Mouse (Mus musculus) v-Abl transformed pro-B cells (cell line): ENCODE measurements around the gene Tead4.

ENCODE experiments used
- in situ Hi-C, 2 experiments: fragments of 400-800 bp; cut with MboI; formaldehyde crosslinking; loops; one replicate each; pipeline ENCODE4 v1.15.1; 2025; ENCODE audit not compliant: unreplicated experiment in 2 of 2

Gene Tead4

GRCm38 (mm10) chr6:128300134-128301001, at the start of gene Tead4:
Gene Tead4, minus strand, starts transcription at chr6:128300823.
- in situ Hi-C loops = loop anchor here in 1 of 2 experiments (25.0 kb wide), 1 partner anchor 763 kb away; no protein-coding TSS in a partner anchor

DNA sequence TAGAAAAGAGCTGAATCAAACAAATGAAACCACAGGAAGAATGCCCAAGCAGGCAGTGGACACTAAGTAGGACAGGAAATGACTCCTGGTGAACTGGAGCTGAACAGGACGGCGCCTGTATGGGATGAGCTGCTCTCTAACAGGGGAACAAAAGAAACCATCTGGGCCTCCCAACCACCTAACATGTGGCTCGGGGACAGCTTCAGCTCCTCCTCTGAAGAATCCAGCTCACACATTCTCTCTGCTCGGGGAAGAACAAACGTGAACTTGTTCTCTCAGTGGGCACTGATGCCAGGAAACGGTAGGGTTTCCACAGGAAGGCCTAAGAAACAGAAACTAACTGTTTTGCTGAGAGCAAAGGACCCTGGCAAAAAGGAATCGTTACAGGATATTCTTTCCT, 49.1 kb upstream of the Tead4 start:
- in situ Hi-C loops = loop anchor here in 1 of 2 experiments (25.0 kb wide), 1 partner anchor 1212 kb away; no protein-coding TSS in a partner anchor

GRCm38 (mm10) chr6:128346782-128347181, 46.2 kb upstream of the Tead4 start:
- in situ Hi-C loops = no loop called here

DNA sequence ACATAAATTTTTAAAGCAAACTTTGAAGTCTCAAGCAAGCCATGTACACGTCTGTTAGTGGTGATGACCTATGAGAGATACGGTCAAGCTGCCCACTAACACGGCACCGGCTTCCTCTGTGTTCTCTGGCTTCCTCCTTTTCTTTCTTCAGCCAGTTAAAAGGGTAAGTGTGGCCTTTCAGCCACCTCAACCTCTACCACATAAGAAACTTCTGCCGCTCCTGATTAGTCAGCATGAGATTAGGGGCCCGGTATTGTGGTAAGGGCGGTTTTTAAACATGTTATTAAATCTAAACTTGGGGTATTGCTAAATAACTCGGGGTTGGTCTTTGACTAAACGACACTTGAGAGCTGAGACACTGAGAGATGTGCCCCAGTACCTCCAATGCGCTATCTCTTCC, 45.0 kb upstream of the Tead4 start:
- in situ Hi-C loops = no loop called here

GRCm38 (mm10) chr6:128341956-128342723, 41.5 kb upstream of the Tead4 start:
- in situ Hi-C loops = no loop called here

DNA sequence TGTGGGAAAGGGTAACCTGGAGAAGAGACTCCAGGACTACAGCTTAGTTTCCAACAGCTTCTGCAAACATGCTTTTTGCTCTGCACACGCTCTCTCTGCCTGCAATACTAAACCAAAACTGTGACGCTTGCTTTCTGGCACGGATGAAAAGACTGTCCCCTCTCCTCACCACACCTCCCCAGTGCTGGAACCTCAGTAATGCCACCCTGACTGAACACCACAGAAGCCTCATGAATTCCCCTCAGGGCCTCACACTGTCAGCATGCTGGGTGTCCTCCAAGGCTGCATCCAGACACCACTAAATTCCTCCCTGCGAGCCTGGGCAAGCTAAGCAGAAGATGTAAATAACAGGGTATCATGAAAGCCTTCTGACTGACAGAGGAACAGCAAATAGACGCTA, 38.3 kb upstream of the Tead4 start:
- in situ Hi-C loops = no loop called here

DNA sequence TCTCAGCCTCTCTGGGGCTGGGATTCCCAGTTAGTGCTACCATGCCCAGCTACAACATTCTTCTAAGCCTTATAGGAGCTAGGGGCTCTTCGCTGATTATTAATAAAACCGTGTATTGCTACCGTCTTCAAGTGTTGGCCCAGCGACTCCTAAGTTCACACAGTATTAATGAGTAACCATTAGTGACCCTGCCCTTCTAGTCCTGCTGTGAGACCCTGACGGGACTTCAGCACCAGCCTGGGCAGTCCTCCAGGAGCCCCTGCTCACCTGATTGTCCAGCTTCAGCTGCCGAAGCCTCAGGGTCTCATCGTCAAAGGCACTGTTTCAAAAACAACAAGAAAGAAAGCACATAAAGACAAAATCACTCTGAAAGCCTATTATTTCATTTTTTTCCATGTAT, 36.8 kb upstream of the Tead4 start:
- in situ Hi-C loops = no loop called here

DNA sequence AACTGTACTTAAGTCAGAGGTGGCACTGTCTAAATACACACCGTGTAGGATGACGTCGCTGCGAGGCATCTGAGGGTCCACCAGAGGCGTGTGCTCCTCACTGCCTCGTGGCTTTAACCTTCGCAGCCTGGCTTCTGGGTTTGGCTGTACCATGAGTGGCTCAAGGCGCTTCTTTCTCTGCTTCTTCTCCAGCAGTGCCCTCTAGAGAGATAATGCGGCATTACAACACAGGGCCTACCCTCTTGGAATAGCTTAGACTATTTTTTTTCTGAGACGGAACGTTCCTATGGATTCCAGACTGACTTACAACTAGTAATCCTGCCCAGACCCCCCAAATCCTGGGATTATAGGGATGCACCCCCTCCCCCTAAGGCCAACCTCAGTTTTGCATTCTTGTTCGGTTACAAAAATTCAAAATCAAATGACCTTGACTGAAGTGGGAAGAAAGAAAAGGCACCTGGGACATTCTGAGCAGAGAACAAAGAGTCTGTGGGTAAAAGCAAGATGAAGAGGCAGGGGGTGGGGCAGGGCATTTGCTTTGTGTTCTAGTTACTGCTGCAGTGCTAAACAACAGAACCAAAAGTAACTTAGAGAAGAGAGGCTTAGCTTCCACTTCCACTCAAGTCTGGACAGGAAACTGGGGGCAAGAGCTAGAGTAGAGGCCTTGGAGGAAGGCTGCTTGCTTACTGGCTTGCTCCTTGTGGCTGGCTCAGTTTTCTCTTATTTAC, 33.9 kb upstream of the Tead4 start:
- in situ Hi-C loops = no loop called here

GRCm38 (mm10) chr6:128318317-128318716, 17.7 kb upstream of the Tead4 start:
- in situ Hi-C loops = loop anchor here (5.0 to 25.0 kb wide), 5 partner anchors 39 to 781 kb away; partner anchors contain the start of gene Tulp3 (in 1 of the 2)

DNA sequence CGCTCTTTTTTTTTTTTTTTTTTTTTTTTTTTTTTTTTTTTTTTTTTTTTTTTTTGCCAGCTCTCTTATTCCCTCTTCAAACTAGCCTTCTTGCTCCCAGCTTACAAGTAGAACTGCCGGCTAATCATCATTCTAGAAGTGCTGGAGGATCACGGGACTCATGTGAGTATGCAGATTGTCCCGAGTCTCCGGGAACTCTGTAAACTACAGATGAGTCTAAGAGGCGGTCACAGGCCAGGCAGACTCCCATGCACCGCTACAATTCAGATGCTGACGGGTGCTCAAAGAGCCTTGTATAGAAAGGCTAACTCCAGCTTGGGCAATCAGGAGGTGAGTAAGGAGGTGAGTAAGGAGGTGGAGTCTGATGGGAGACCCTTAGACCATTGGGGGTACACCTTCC, 15.0 kb upstream of the Tead4 start:
- in situ Hi-C loops = loop anchor here (5.0 to 25.0 kb wide), 5 partner anchors 42 to 778 kb away; partner anchors contain the start of gene Tulp3 (in 1 of the 2)

GRCm38 (mm10) chr6:128314796-128315195, 14.2 kb upstream of the Tead4 start:
- in situ Hi-C loops = loop anchor here (5.0 to 25.0 kb wide), 5 partner anchors 43 to 777 kb away; partner anchors contain the start of gene Tulp3 (in 1 of the 2)

GRCm38 (mm10) chr6:128308311-128308710, 7.7 kb upstream of the Tead4 start:
- in situ Hi-C loops = loop anchor here in 1 of 2 experiments (25.0 kb wide), 1 partner anchor 771 kb away; no protein-coding TSS in a partner anchor

DNA sequence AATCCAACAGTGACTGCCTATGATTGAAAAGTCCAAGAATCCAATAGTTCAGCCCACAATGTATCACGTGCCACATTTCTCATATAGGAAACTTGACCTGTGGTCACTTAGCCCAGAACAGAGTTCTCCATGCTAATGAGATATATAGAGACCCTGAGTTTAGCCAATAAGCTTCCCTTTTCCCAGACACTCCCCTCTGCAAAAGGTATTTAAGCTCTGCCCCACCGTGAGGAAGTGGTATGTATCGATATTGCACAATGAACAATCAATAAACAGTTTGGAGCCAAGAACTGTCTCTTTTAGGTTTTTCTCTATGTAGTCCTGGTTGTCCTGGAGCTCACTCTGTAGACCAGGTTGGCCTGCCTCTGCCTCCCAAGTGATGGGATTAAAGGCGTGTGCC, 4.2 kb upstream of the Tead4 start:
- in situ Hi-C loops = loop anchor here in 1 of 2 experiments (25.0 kb wide), 1 partner anchor 768 kb away; no protein-coding TSS in a partner anchor

DNA sequence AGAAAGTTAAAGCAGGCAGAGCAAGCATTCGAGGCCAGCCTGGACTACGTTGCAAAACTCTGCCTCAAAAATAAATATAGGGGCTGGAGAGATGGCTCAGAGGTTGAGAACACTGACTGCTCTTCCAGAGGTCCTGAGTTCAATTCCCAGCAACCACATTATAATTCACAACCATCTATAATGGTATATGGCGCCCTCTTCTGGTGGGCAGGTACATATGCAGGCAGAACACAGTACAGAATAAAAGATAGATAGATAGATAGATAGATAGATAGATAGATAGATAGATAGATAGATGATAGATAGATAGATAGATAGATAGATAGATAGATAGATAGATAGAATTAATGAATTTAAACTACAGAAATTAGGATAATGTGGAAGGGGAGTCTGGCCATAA, 2.0 kb upstream of the Tead4 start:
- in situ Hi-C loops = loop anchor here in 1 of 2 experiments (25.0 kb wide), 1 partner anchor 765 kb away; no protein-coding TSS in a partner anchor

- in situ Hi-C loops = loop anchor here in 1 of 2 experiments (25.0 kb wide), 1 partner anchor 765 kb away; no protein-coding TSS in a partner anchor
Measured at GRCm38 (mm10) chr6:128301891-128302290, 1.3 kb upstream of the Tead4 start.

GRCm38 (mm10) chr6:128301458-128301857, 835 bp upstream of the Tead4 start:
- in situ Hi-C loops = loop anchor here in 1 of 2 experiments (25.0 kb wide), 1 partner anchor 764 kb away; no protein-coding TSS in a partner anchor

GRCm38 (mm10) chr6:128299292-128300133, 1.1 kb downstream of the Tead4 start:
- in situ Hi-C loops = loop anchor here in 1 of 2 experiments (25.0 kb wide), 1 partner anchor 762 kb away; no protein-coding TSS in a partner anchor

GRCm38 (mm10) chr6:128298246-128298645, 2.4 kb downstream of the Tead4 start:
- in situ Hi-C loops = no loop called here

DNA sequence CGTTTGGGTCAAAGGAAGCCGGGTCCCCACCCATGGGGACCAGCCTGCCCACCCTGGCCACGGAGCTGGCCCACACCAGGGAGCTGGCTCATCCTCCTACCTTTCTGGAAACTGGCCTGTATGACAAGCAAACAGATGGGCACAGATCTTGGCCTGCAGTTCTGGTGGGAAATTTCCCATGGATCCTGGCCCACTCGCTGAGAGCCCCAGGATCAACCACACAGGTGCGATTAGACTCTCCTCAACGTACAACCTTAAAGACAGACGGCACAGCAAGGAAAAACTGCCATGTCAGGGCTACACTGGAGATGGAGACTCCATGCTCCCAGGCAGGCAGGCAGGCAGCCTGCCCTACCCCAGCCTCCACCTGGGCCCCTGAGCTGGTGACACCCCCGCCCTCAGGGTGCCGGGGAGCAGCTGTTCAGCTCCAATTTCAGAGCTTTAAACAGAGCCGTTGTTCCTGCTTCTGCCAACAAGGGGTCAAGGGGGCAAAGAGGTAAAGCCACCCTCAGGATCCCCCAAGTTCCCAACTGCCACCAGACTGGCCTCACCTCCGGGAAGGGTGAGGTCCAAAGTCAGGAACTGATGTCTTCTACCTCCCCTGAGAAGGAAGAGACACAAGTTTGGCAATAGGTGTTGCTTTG, 3.8 kb downstream of the Tead4 start:
- in situ Hi-C loops = no loop called here
